Mouse (Mus musculus): ENCODE measurements around the gene Kansl3. TPM values are rescaled to one million over a fixed set of nuclear protein-coding genes. Genes with fewer than 3 reads are reported as not detected.

Kansl3 gene
- polyA plus RNA-seq, 1 experiment from 2014 or later, result 27.4 TPM

- Histone ChIP-seq H3K9ac (replicated peaks; ENCODE audit: low read length) (no peak overlapping the region), H3K27ac (replicated peaks; ENCODE audit: low read depth, low read length) (no peak overlapping the region), H3K4me3 (ENCODE audit: low read depth, low read length) (no peak overlapping the region), H3K4me1 (ENCODE audit: control insufficient read depth, insufficient read depth, low read length) (peaks cover 4% of the 10 kb centered on the region; the same call in 1 of the 2 replicates), H3K9me3 (replicated peaks; ENCODE audit: control insufficient read depth, low read length) (no peaks in the 10 kb centered on the region), H3K36me3 (replicated peaks; ENCODE audit: control insufficient read depth, insufficient read depth, low read depth, low read length) (no peaks in the 10 kb centered on the region), H3K27me3 (ENCODE audit: control insufficient read depth, insufficient read depth, low read length) (peaks cover 7% of the 10 kb centered on the region; the same call in 1 of the 2 replicates), H3K4me2 (ENCODE audit: low read depth, low read length) (no peak overlapping the region)
- WGBS, result 63% methylated on average over 7 of the region's 7 CpGs
- DNase-seq (ENCODE audit: low spot score), result no peak
- no peak for ATAC-seq (replicated peaks; ENCODE audit: insufficient number of reproducible peaks, low FRiP score, low TSS enrichment, low read depth)
Observed at GRCm38 (mm10) chr1:36304764-36305163, 64.2 kb downstream of the Kansl3 start.

GRCm38 (mm10) chr1:36303381-36304320 is 65.3 kb downstream of the Kansl3 start:
- Histone ChIP-seq H3K27me3 (ENCODE audit: control insufficient read depth, insufficient read depth, low read length) (peaks cover 6% of the 10 kb centered on the region; the same call in 1 of the 2 replicates), H3K9me3 (replicated peaks; ENCODE audit: control insufficient read depth, low read length) (no peaks in the 10 kb centered on the region), H3K4me2 (ENCODE audit: low read depth, low read length) (peak overlapping the region; percentile 59), H3K4me3 (ENCODE audit: low read depth, low read length) (peak overlapping the region; percentile 23; the same call in 1 of the 2 replicates), H3K36me3 (replicated peaks; ENCODE audit: control insufficient read depth, insufficient read depth, low read depth, low read length) (no peaks in the 10 kb centered on the region), H3K4me1 (ENCODE audit: control insufficient read depth, insufficient read depth, low read length) (peaks cover 4% of the 10 kb centered on the region; the same call in 1 of the 2 replicates), H3K27ac (replicated peaks; ENCODE audit: low read depth, low read length) (no peak overlapping the region), H3K9ac (replicated peaks; ENCODE audit: low read length) (peak overlapping the region; percentile 37; the same call in 1 of the 2 replicates)
- DNase-seq (ENCODE audit: low spot score) (peak; percentile 66), ATAC-seq (replicated peaks; ENCODE audit: insufficient number of reproducible peaks, low FRiP score, low TSS enrichment, low read depth) (no peak)
- WGBS, result 9% methylated on average over 27 of the region's 30 CpGs

- ATAC-seq (replicated peaks; ENCODE audit: insufficient number of reproducible peaks, low FRiP score, low TSS enrichment, low read depth), result no peak
- Histone ChIP-seq H3K27ac (replicated peaks; ENCODE audit: low read depth, low read length) (no peak overlapping the region), H3K36me3 (replicated peaks; ENCODE audit: control insufficient read depth, insufficient read depth, low read depth, low read length) (no peaks in the 10 kb centered on the region), H3K4me1 (ENCODE audit: control insufficient read depth, insufficient read depth, low read length) (no peaks in the 10 kb centered on the region), H3K27me3 (ENCODE audit: control insufficient read depth, insufficient read depth, low read length) (peaks cover 3% of the 10 kb centered on the region; the same call in 1 of the 2 replicates), H3K4me3 (ENCODE audit: low read depth, low read length) (peak overlapping the region; percentile 23; the same call in 1 of the 2 replicates), H3K9me3 (replicated peaks; ENCODE audit: control insufficient read depth, low read length) (no peaks in the 10 kb centered on the region), H3K4me2 (ENCODE audit: low read depth, low read length) (peak overlapping the region; percentile 59), H3K9ac (replicated peaks; ENCODE audit: low read length) (peak overlapping the region; percentile 37; the same call in 1 of the 2 replicates)
- WGBS, result 17% methylated on average over 9 of the region's 9 CpGs
- DNase-seq (ENCODE audit: low spot score), result no peak
Observed at GRCm38 (mm10) chr1:36302957-36303356, 66.0 kb downstream of the Kansl3 start.

- no peaks in the 10 kb centered on the region for H3K36me3 ChIP-seq (replicated peaks; ENCODE audit: control insufficient read depth, insufficient read depth, low read depth, low read length)
- peaks cover 3% of the 10 kb centered on the region; the same call in 1 of the 2 replicates for H3K27me3 ChIP-seq (ENCODE audit: control insufficient read depth, insufficient read depth, low read length)
- H3K4me1 ChIP-seq (ENCODE audit: control insufficient read depth, insufficient read depth, low read length), result no peaks in the 10 kb centered on the region
- H3K9ac ChIP-seq (replicated peaks; ENCODE audit: low read length), result no peak overlapping the region
- H3K27ac ChIP-seq (replicated peaks; ENCODE audit: low read depth, low read length), result no peak overlapping the region
- H3K9me3 ChIP-seq (replicated peaks; ENCODE audit: control insufficient read depth, low read length), result no peaks in the 10 kb centered on the region
- 69% methylated on average over 8 of the region's 8 CpGs for WGBS
- no peak for DNase-seq (ENCODE audit: low spot score)
- no peak for ATAC-seq (replicated peaks; ENCODE audit: insufficient number of reproducible peaks, low FRiP score, low TSS enrichment, low read depth)
- no peak overlapping the region for H3K4me3 ChIP-seq (ENCODE audit: low read depth, low read length)
- no peak overlapping the region for H3K4me2 ChIP-seq (ENCODE audit: low read depth, low read length)
Observed at GRCm38 (mm10) chr1:36302273-36302672, 66.7 kb downstream of the Kansl3 start.

- H3K4me1 ChIP-seq (ENCODE audit: control insufficient read depth, insufficient read depth, low read length), result no peaks in the 10 kb centered on the region
- H3K27ac ChIP-seq (replicated peaks; ENCODE audit: low read depth, low read length), result no peak overlapping the region
- H3K4me2 ChIP-seq (ENCODE audit: low read depth, low read length), result no peak overlapping the region
- H3K36me3 ChIP-seq (replicated peaks; ENCODE audit: control insufficient read depth, insufficient read depth, low read depth, low read length), result no peaks in the 10 kb centered on the region
- H3K4me3 ChIP-seq (ENCODE audit: low read depth, low read length), result no peak overlapping the region
- H3K9ac ChIP-seq (replicated peaks; ENCODE audit: low read length), result no peak overlapping the region
- 87% methylated on average over 6 of the region's 6 CpGs for WGBS
- no peak for DNase-seq (ENCODE audit: low spot score)
- no peak for ATAC-seq (replicated peaks; ENCODE audit: insufficient number of reproducible peaks, low FRiP score, low TSS enrichment, low read depth)
- no peaks in the 10 kb centered on the region for H3K9me3 ChIP-seq (replicated peaks; ENCODE audit: control insufficient read depth, low read length)
- H3K27me3 ChIP-seq (ENCODE audit: control insufficient read depth, insufficient read depth, low read length), result peaks cover 3% of the 10 kb centered on the region; the same call in 1 of the 2 replicates
Observed at GRCm38 (mm10) chr1:36300486-36300885, 68.5 kb downstream of the Kansl3 start.

- H3K9ac ChIP-seq (replicated peaks; ENCODE audit: low read length), result no peak overlapping the region
- no peaks in the 10 kb centered on the region for H3K9me3 ChIP-seq (replicated peaks; ENCODE audit: control insufficient read depth, low read length)
- WGBS, result 62% methylated on average over 2 of the region's 2 CpGs
- no peaks in the 10 kb centered on the region for H3K4me1 ChIP-seq (ENCODE audit: control insufficient read depth, insufficient read depth, low read length)
- H3K4me2 ChIP-seq (ENCODE audit: low read depth, low read length), result no peak overlapping the region
- H3K36me3 ChIP-seq (replicated peaks; ENCODE audit: control insufficient read depth, insufficient read depth, low read depth, low read length), result no peaks in the 10 kb centered on the region
- DNase-seq (ENCODE audit: low spot score) (no peak), ATAC-seq (replicated peaks; ENCODE audit: insufficient number of reproducible peaks, low FRiP score, low TSS enrichment, low read depth) (no peak)
- no peak overlapping the region for H3K4me3 ChIP-seq (ENCODE audit: low read depth, low read length)
- peaks cover 3% of the 10 kb centered on the region; the same call in 1 of the 2 replicates for H3K27me3 ChIP-seq (ENCODE audit: control insufficient read depth, insufficient read depth, low read length)
- no peak overlapping the region for H3K27ac ChIP-seq (replicated peaks; ENCODE audit: low read depth, low read length)
Observed at GRCm38 (mm10) chr1:36299676-36300075, 69.3 kb downstream of the Kansl3 start.

GRCm38 (mm10) chr1:36299126-36299525 is 69.9 kb downstream of the Kansl3 start:
- Histone ChIP-seq H3K27ac (replicated peaks; ENCODE audit: low read depth, low read length) (no peak overlapping the region), H3K27me3 (ENCODE audit: control insufficient read depth, insufficient read depth, low read length) (peaks cover 3% of the 10 kb centered on the region; the same call in 1 of the 2 replicates), H3K4me1 (ENCODE audit: control insufficient read depth, insufficient read depth, low read length) (no peaks in the 10 kb centered on the region), H3K9ac (replicated peaks; ENCODE audit: low read length) (no peak overlapping the region), H3K36me3 (replicated peaks; ENCODE audit: control insufficient read depth, insufficient read depth, low read depth, low read length) (no peaks in the 10 kb centered on the region), H3K4me3 (ENCODE audit: low read depth, low read length) (no peak overlapping the region), H3K4me2 (ENCODE audit: low read depth, low read length) (no peak overlapping the region), H3K9me3 (replicated peaks; ENCODE audit: control insufficient read depth, low read length) (no peaks in the 10 kb centered on the region)
- DNase-seq (ENCODE audit: low spot score) (no peak), ATAC-seq (replicated peaks; ENCODE audit: insufficient number of reproducible peaks, low FRiP score, low TSS enrichment, low read depth) (no peak)
- 25% methylated on average over 13 of the region's 13 CpGs for WGBS

GRCm38 (mm10) chr1:36298107-36298506 is 70.9 kb downstream of the Kansl3 start:
- Histone ChIP-seq H3K4me3 (ENCODE audit: low read depth, low read length) (no peak overlapping the region), H3K27ac (replicated peaks; ENCODE audit: low read depth, low read length) (no peak overlapping the region), H3K4me1 (ENCODE audit: control insufficient read depth, insufficient read depth, low read length) (no peaks in the 10 kb centered on the region), H3K36me3 (replicated peaks; ENCODE audit: control insufficient read depth, insufficient read depth, low read depth, low read length) (no peaks in the 10 kb centered on the region), H3K9ac (replicated peaks; ENCODE audit: low read length) (no peak overlapping the region), H3K9me3 (replicated peaks; ENCODE audit: control insufficient read depth, low read length) (no peaks in the 10 kb centered on the region), H3K4me2 (ENCODE audit: low read depth, low read length) (no peak overlapping the region), H3K27me3 (ENCODE audit: control insufficient read depth, insufficient read depth, low read length) (peaks cover 3% of the 10 kb centered on the region; the same call in 1 of the 2 replicates)
- WGBS, result 92% methylated on average over 4 of the region's 4 CpGs
- ATAC-seq (replicated peaks; ENCODE audit: insufficient number of reproducible peaks, low FRiP score, low TSS enrichment, low read depth), result no peak
- no peak for DNase-seq (ENCODE audit: low spot score)
